Mouse (Mus musculus): ENCODE results near the gene G6pc.
A peak's percentile ranks its signal among the peaks of the same experiment; 100 is the strongest.
"Not testable (repeated sequence)": the region's sequence is repeated elsewhere in the genome, so short reads cannot be mapped to it uniquely, and the experiment has no call there.

Gene G6pc

GRCm38 (mm10) chr11:101357505-101358182 lies 9.7 kb upstream of the G6pc start:
- DNase-seq, result no peak

GRCm38 (mm10) chr11:101359776-101360175 lies 7.6 kb upstream of the G6pc start:
- no peak for DNase-seq

- no peak for DNase-seq
Measured at GRCm38 (mm10) chr11:101360651-101361113, 6.7 kb upstream of the G6pc start.

- no peak for DNase-seq
Measured at GRCm38 (mm10) chr11:101364531-101364931, 2.8 kb upstream of the G6pc start.

- DNase-seq, result no peak
Measured at GRCm38 (mm10) chr11:101370141-101370540, 2.8 kb downstream of the G6pc start.

GRCm38 (mm10) chr11:101374421-101374938 lies 7.1 kb downstream of the G6pc start:
- DNase-seq, result no peak

GRCm38 (mm10) chr11:101378196-101378595 lies 10.8 kb downstream of the G6pc start:
- not testable (repeated sequence) for DNase-seq

GRCm38 (mm10) chr11:101378926-101379325 lies 11.6 kb downstream of the G6pc start:
- DNase-seq, result no peak

- DNase-seq, result no peak
Measured at GRCm38 (mm10) chr11:101381817-101382216, 14.5 kb downstream of the G6pc start.

- DNase-seq, result no peak
Measured at GRCm38 (mm10) chr11:101395110-101395509, 27.7 kb downstream of the G6pc start.

- no peak for DNase-seq
Measured at GRCm38 (mm10) chr11:101415306-101415705, 47.9 kb downstream of the G6pc start.

GRCm38 (mm10) chr11:101416433-101417100 lies 49.2 kb downstream of the G6pc start:
- DNase-seq, result no peak

GRCm38 (mm10) chr11:101417101-101417855 lies 49.9 kb downstream of the G6pc start, which contains the start of gene Aarsd1:
Aarsd1 (minus strand) TSS chr11:101417615.
- DNase-seq, result peak; percentile 87

- no peak for DNase-seq
Measured at GRCm38 (mm10) chr11:101418991-101419390, 51.6 kb downstream of the G6pc start.

- DNase-seq, result no peak
Measured at GRCm38 (mm10) chr11:101419610-101420009, 52.2 kb downstream of the G6pc start.

- no peak for DNase-seq
Measured at GRCm38 (mm10) chr11:101420148-101420547, 52.8 kb downstream of the G6pc start.

- DNase-seq, result peak; percentile 23
Measured at GRCm38 (mm10) chr11:101424105-101424851, 56.9 kb downstream of the G6pc start, which contains the start of gene Gm27029. Gm27029 (minus strand) TSS chr11:101424796.

GRCm38 (mm10) chr11:101424925-101425813 lies 57.8 kb downstream of the G6pc start, which contains the start of the genes Rundc1 and Ptges3l:
Rundc1 (plus strand) TSS chr11:101425085.
Ptges3l (minus strand) TSS chr11:101425333.
- DNase-seq, result peak; percentile 95

- no peak for DNase-seq
Measured at GRCm38 (mm10) chr11:101426165-101426564, 58.8 kb downstream of the G6pc start.

All from cerebellum, adult 9-10 months (tissue).